Mouse (Mus musculus) heart, adult 2 months (tissue): ENCODE data around the gene Ppm1h.

Experiments used
- CTCF ChIP-seq: fragments of 200-600 bp; IDR thresholded peaks from 2 replicates; pipeline ENCODE4 v1.8.1; 2022; ENCODE audit warnings: antibody characterized with exemption, mild to moderate bottlenecking, moderate library complexity
- EP300 ChIP-seq: fragments of 200-500 bp; IDR thresholded peaks from 2 replicates; pipeline ENCODE4 v1.6.1; 2011; ENCODE audit warnings: low read depth, low read length, control low read depth; ENCODE audit not compliant: insufficient read depth

GRCm38 (mm10) chr10:122985515-122986319, 307.2 kb downstream of the Ppm1h start:
- TF ChIP-seq CTCF (no peak), EP300 (0 out of 2 replicates have a peak, but pooled peaks have one; percentile 15)
